ENCODE assay signal across 19 mouse cellular contexts in the genomic region with DNA sequence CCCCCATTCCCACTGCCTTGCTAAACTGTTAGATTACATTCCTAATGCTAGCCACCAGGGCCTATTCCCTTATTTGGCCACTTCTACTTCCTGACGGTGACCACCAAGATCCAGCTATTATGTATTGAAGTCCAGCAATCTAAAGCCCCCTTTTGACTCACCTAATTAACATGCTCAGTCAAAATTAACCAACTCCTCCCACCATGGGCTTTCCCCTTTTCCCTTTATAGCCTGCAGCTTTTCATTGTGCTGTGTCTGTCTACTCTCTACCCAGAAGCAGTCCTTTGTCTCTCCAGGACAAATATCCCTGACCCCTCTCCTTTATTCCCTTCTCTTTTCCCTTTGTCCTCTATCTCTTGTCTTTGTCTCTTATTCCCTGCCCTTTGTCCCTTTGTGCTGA. TPM values are rescaled to one million over a fixed set of nuclear protein-coding genes. Genes with fewer than 3 reads are reported as not detected.
"Had no signal": no experiment of that assay in that cellular context is flagged by ENCODE, and none has a peak within 500 bp of the region (broad histone marks: within the 10 kb centered on the region; RNA-seq: fewer than 3 reads in every experiment).

No protein-coding gene starts in this region.

- H3K9me3 ChIP-seq: kidney, embryonic 15.5 days; limb, embryonic 12.5 days; limb, embryonic 15.5 days; midbrain, embryonic 12.5 days had no signal

- H3K27ac ChIP-seq: kidney, embryonic 15.5 days; limb, embryonic 12.5 days; limb, embryonic 15.5 days; liver, embryonic 14.5 days; midbrain, embryonic 12.5 days had no signal

- ATAC-seq: liver, postnatal 0 days had no signal

- H3K27me3 ChIP-seq: kidney, embryonic 15.5 days; limb, embryonic 12.5 days; limb, embryonic 15.5 days; megakaryocyte, embryonic 14.5 days; midbrain, embryonic 12.5 days had no signal

- H3K4me3 ChIP-seq: kidney, embryonic 15.5 days; limb, embryonic 12.5 days; limb, embryonic 15.5 days; megakaryocyte, embryonic 14.5 days; midbrain, embryonic 12.5 days had no signal

- H3K36me3 ChIP-seq: kidney, embryonic 15.5 days; limb, embryonic 12.5 days; limb, embryonic 15.5 days; midbrain, embryonic 12.5 days had no signal

- H3K4me2 ChIP-seq: kidney, embryonic 15.5 days; limb, embryonic 12.5 days; limb, embryonic 15.5 days; liver, embryonic 11.5 days; lung, embryonic 14.5 days; midbrain, embryonic 12.5 days had no signal

- H3K4me1 ChIP-seq: kidney, embryonic 15.5 days; limb, embryonic 12.5 days; limb, embryonic 15.5 days; megakaryocyte, embryonic 14.5 days had no signal

- H3K9ac ChIP-seq: kidney, embryonic 15.5 days; limb, embryonic 12.5 days; limb, embryonic 15.5 days; liver, embryonic 14.5 days; liver, postnatal 0 days; lung, embryonic 14.5 days; midbrain, embryonic 12.5 days had no signal

- DNase-seq: kidney, adult 11 months; kidney, adult 8-10 months; kidney, postnatal 10 days; kidney, postnatal 36 days; left cerebral cortex, postnatal 4 days; liver, postnatal 0 days; lung, embryonic 14.5 days; lung, postnatal 10 days; lung, postnatal 36 days; spleen, adult 18-20 months; thymus, adult 18-20 months; thymus, postnatal 4 days had no signal

RNA-seq across cellular contexts. Expression of a gene that starts 55.6 kb away (rescaled TPM):
- polyA plus RNA-seq: lung, embryonic 14.5 days had no signal
